ENCODE assay signal across 21 mouse cellular contexts in the genomic region with DNA sequence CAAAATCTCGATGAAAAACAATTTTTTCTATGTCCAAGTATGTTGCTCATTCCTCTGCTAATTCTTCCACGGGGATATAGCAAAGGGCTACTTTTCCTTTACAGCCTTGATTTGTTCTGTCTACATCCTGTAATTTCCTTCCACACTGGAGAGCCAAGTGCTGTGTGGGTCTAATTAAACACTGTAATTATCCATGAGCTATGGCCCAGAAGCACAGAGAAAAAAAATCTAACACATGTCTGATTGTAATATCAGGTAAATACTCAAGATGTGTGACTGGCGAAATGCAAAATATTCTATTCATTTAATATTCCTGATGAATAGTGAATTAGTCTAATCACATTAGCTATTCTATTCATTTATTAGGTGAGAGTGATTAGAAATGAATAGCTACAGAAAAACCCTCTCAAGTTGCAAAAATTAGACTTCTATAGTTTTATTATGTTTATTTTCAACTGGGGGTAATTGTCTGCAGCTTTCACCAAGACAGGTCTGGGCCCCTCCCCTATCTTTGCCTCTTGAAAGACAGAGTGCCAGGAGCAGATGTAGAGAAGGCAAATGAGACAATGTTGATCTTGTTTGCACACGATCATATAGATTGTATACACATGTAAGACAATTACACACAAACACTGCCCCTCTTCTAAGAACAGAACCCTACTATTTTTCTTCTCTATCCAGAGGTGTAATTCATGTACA.
"Had no signal": no experiment of that assay in that cellular context is flagged by ENCODE, and none has a peak within 500 bp of the region (broad histone marks: within the 10 kb centered on the region; RNA-seq: fewer than 3 reads in every experiment).

No protein-coding gene starts in this region.

- H3K27me3 ChIP-seq: limb, embryonic 13.5 days; liver, embryonic 12.5 days; liver, embryonic 15.5 days; lung, embryonic 15.5 days; megakaryocyte, embryonic 14.5 days; neural tube, embryonic 13.5 days had no signal

- H3K4me2 ChIP-seq: limb, embryonic 13.5 days; liver, embryonic 12.5 days; liver, embryonic 15.5 days; lung, embryonic 15.5 days; neural tube, embryonic 13.5 days had no signal

- ATAC-seq: liver, embryonic 12.5 days had no signal

- H3K27ac ChIP-seq: kidney, postnatal 0 days; layer of hippocampus, adult 2 months; limb, embryonic 13.5 days; liver, embryonic 12.5 days; liver, embryonic 15.5 days; lung, embryonic 15.5 days; midbrain, embryonic 10.5 days; neural tube, embryonic 13.5 days; stomach, postnatal 0 days had no signal

- H3K4me3 ChIP-seq: layer of hippocampus, adult 2 months; limb, embryonic 10.5 days; limb, embryonic 13.5 days; liver, embryonic 12.5 days; liver, embryonic 15.5 days; lung, embryonic 15.5 days; megakaryocyte, embryonic 14.5 days; midbrain, embryonic 10.5 days; neural tube, embryonic 13.5 days had no signal

- H3K9ac ChIP-seq: limb, embryonic 13.5 days; liver, embryonic 12.5 days; liver, embryonic 15.5 days; lung, embryonic 15.5 days; neural tube, embryonic 13.5 days had no signal

- DNase-seq: kidney, postnatal 25 days; layer of hippocampus, adult 9-11 months; liver; lung, adult 18-20 months; lung, postnatal 10 days; lung, postnatal 36 days; midbrain, embryonic 14.5 days; retina, postnatal 1 day; thymus, adult 18-20 months; thymus, postnatal 36 days had no signal

- H3K4me1 ChIP-seq: liver, embryonic 12.5 days; liver, embryonic 15.5 days; lung, embryonic 15.5 days; megakaryocyte, embryonic 14.5 days; midbrain, embryonic 10.5 days; neural tube, embryonic 13.5 days had no signal

- H3K9me3 ChIP-seq: limb, embryonic 10.5 days; limb, embryonic 13.5 days; liver, embryonic 12.5 days; liver, embryonic 15.5 days; lung, embryonic 15.5 days; midbrain, embryonic 10.5 days; neural tube, embryonic 13.5 days had no signal

- H3K36me3 ChIP-seq: limb, embryonic 10.5 days; limb, embryonic 13.5 days; liver, embryonic 12.5 days; liver, embryonic 15.5 days; lung, embryonic 15.5 days; midbrain, embryonic 10.5 days; neural tube, embryonic 13.5 days had no signal
